Mouse (Mus musculus): ENCODE measurements around the gene Zfp11.

Gene Zfp11

GRCm38 (mm10) chr5:129611060-129611459 is 58.8 kb downstream of the Zfp11 start:
- DNase-seq (ENCODE audit: low read depth, low spot score): peak; percentile 73

GRCm38 (mm10) chr5:129607476-129607875 is 62.4 kb downstream of the Zfp11 start:
- no peak for DNase-seq (ENCODE audit: low read depth, low spot score)

Data from CD4-positive, CD25-positive, alpha-beta regulatory T cell, adult 2 months (primary cell).